Mouse (Mus musculus) ES-Bruce4 (cell line): ENCODE results near the gene Hps4. TPM values are rescaled to one million over a fixed set of nuclear protein-coding genes. Genes with fewer than 3 reads are reported as not detected.

Experiments
- H3K27ac ChIP-seq: 2 replicates; pipeline ENCODE4 v1.5.1; 2012; ENCODE audit warnings: low read length, inconsistent platforms; ENCODE audit not compliant: insufficient read depth
- H3K27me3 ChIP-seq: 2 replicates; pipeline ENCODE4 v1.6.1; 2012; ENCODE audit warnings: mild to moderate bottlenecking, low read length, inconsistent platforms; ENCODE audit not compliant: control insufficient read depth, poor library complexity, insufficient read depth, severe bottlenecking
- H3K36me3 ChIP-seq: 2 replicates; pipeline ENCODE4 v1.6.1; 2012; ENCODE audit warnings: inconsistent platforms, mild to moderate bottlenecking, low read length, moderate library complexity; ENCODE audit not compliant: control insufficient read depth, poor library complexity, insufficient read depth, severe bottlenecking
- H3K4me1 ChIP-seq: one replicate; pipeline ENCODE4 v1.8.1; 2011; ENCODE audit warnings: low read length; ENCODE audit not compliant: control insufficient read depth, insufficient read depth
- H3K4me3 ChIP-seq: 2 replicates; pipeline ENCODE4 v1.5.1; 2011; ENCODE audit warnings: low read depth, mild to moderate bottlenecking, low read length
- H3K9ac ChIP-seq: 2 replicates; pipeline ENCODE4 v1.6.1; 2012; ENCODE audit warnings: low read depth, mild to moderate bottlenecking, inconsistent platforms; ENCODE audit not compliant: poor library complexity, severe bottlenecking
- H3K9me3 ChIP-seq: replicated peaks from 2 replicates; pipeline ENCODE4 v1.6.1; 2012; ENCODE audit warnings: mild to moderate bottlenecking, low read length, inconsistent platforms; ENCODE audit not compliant: control insufficient read depth, poor library complexity, insufficient read depth, severe bottlenecking
- CTCF ChIP-seq: IDR thresholded peaks from one replicate; pipeline ENCODE4 v1.8.1; 2011; ENCODE audit warnings: low read depth, low read length
- EP300 ChIP-seq: IDR thresholded peaks from 2 replicates; pipeline ENCODE4 v1.6.1; 2011; ENCODE audit warnings: low read depth, low read length; ENCODE audit not compliant: insufficient read depth
- POLR2A ChIP-seq: IDR thresholded peaks from one replicate; pipeline ENCODE4 v1.8.1; 2011; ENCODE audit warnings: low read length; ENCODE audit not compliant: insufficient read depth
- polyA plus RNA-seq: library from polyadenylated mRNA; stranded (reverse); fragments of >200 nt; gene quantifications from 2 replicates; pipeline ENCODE4 v1.2.4, GENCODE M21; 2011; ENCODE audit warnings: low read depth; ENCODE audit not compliant: missing spikeins, insufficient read depth, insufficient read length

Gene Hps4
- polyA plus RNA-seq, 1 experiment = 17.3 TPM

GRCm38 (mm10) chr5:112297257-112297656 is 45.6 kb upstream of the Hps4 start:
- Histone ChIP-seq H3K9ac (no peak overlapping the region), H3K27ac (no peak overlapping the region), H3K4me1 (peaks cover 16% of the 10 kb centered on the region), H3K9me3 (no peaks in the 10 kb centered on the region), H3K4me3 (no peak overlapping the region), H3K36me3 (no peaks in the 10 kb centered on the region), H3K27me3 (no peaks in the 10 kb centered on the region)
- TF ChIP-seq CTCF (no peak), POLR2A (no peak), EP300 (no peak)

- H3K4me3 ChIP-seq = no peak overlapping the region
- no peak overlapping the region for H3K9ac ChIP-seq
- H3K4me1 ChIP-seq = peaks cover 16% of the 10 kb centered on the region
- no peaks in the 10 kb centered on the region for H3K9me3 ChIP-seq
- no peaks in the 10 kb centered on the region for H3K27me3 ChIP-seq
- TF ChIP-seq POLR2A = no peak
- no peak overlapping the region for H3K27ac ChIP-seq
- no peaks in the 10 kb centered on the region for H3K36me3 ChIP-seq
Measured at GRCm38 (mm10) chr5:112298226-112298988, 44.5 kb upstream of the Hps4 start.

GRCm38 (mm10) chr5:112299399-112299798 is 43.5 kb upstream of the Hps4 start:
- no peaks in the 10 kb centered on the region for H3K9me3 ChIP-seq

GRCm38 (mm10) chr5:112300112-112300511 is 42.8 kb upstream of the Hps4 start:
- TF ChIP-seq CTCF = no peak
- no peak for TF ChIP-seq POLR2A
- TF ChIP-seq EP300 = no peak
- Histone ChIP-seq H3K9ac (no peak overlapping the region), H3K4me3 (no peak overlapping the region), H3K36me3 (no peaks in the 10 kb centered on the region), H3K4me1 (peaks cover 6% of the 10 kb centered on the region), H3K9me3 (no peaks in the 10 kb centered on the region), H3K27ac (no peak overlapping the region), H3K27me3 (no peaks in the 10 kb centered on the region)

More at GRCm38 (mm10) chr5:112299399-112299798, 43.5 kb upstream of the Hps4 start:
- H3K36me3 ChIP-seq = no peaks in the 10 kb centered on the region
- peaks cover 11% of the 10 kb centered on the region for H3K4me1 ChIP-seq
- no peak overlapping the region for H3K27ac ChIP-seq
- TF ChIP-seq EP300 = no peak
- TF ChIP-seq POLR2A = no peak
- no peak for TF ChIP-seq CTCF
- no peaks in the 10 kb centered on the region for H3K27me3 ChIP-seq
- no peak overlapping the region for H3K9ac ChIP-seq
- H3K4me3 ChIP-seq = no peak overlapping the region

GRCm38 (mm10) chr5:112300721-112301308 is 42.1 kb upstream of the Hps4 start:
- Histone ChIP-seq H3K4me1 (peaks cover 4% of the 10 kb centered on the region), H3K27me3 (no peaks in the 10 kb centered on the region), H3K27ac (no peak overlapping the region), H3K9ac (no peak overlapping the region), H3K9me3 (no peaks in the 10 kb centered on the region), H3K4me3 (no peak overlapping the region), H3K36me3 (no peaks in the 10 kb centered on the region)
- TF ChIP-seq POLR2A = no peak
- TF ChIP-seq EP300 = no peak
- no peak for TF ChIP-seq CTCF

- Histone ChIP-seq H3K4me3 (no peak overlapping the region), H3K4me1 (peaks cover 2% of the 10 kb centered on the region), H3K36me3 (no peaks in the 10 kb centered on the region), H3K9me3 (no peaks in the 10 kb centered on the region), H3K27me3 (no peaks in the 10 kb centered on the region), H3K27ac (no peak overlapping the region), H3K9ac (no peak overlapping the region)
- TF ChIP-seq EP300 (no peak), POLR2A (no peak), CTCF (no peak)
Measured at GRCm38 (mm10) chr5:112301694-112302093, 41.2 kb upstream of the Hps4 start.
